Mouse (Mus musculus): ENCODE measurements around the gene CK137956. TPM values are rescaled to one million over a fixed set of nuclear protein-coding genes. Genes with fewer than 3 reads are reported as not detected.
A peak's percentile ranks its signal among the peaks of the same experiment; 100 is the strongest.

The CK137956 gene
- polyA plus RNA-seq, 1 experiment from 2014 or later, result 0.53 TPM

GRCm38 (mm10) chr4:127985874-127986273, 15.1 kb upstream of the CK137956 start:
- H3K4me3 ChIP-seq, result peak overlapping the region; percentile 66; the same call in 1 of the 2 replicates
- H3K9me3 ChIP-seq (replicated peaks), result no peaks in the 10 kb centered on the region
- no peak overlapping the region; the same call in 1 of the 2 replicates for H3K27ac ChIP-seq
- 8% methylated on average over 10 of the region's 10 CpGs for WGBS
- peaks cover 77% of the 10 kb centered on the region for H3K27me3 ChIP-seq
- H3K9ac ChIP-seq, result no peak overlapping the region
- peaks cover 37% of the 10 kb centered on the region for H3K4me1 ChIP-seq
- H3K36me3 ChIP-seq, result no peaks in the 10 kb centered on the region
- ATAC-seq (ENCODE audit: low FRiP score), result peak; percentile 33
- peak overlapping the region; percentile 81 for H3K4me2 ChIP-seq (replicated peaks)

- Histone ChIP-seq H3K4me2 (replicated peaks) (no peak overlapping the region), H3K9ac (no peak overlapping the region), H3K4me1 (peaks cover 26% of the 10 kb centered on the region), H3K27ac (no peak overlapping the region), H3K36me3 (no peaks in the 10 kb centered on the region), H3K9me3 (replicated peaks) (no peaks in the 10 kb centered on the region), H3K27me3 (peaks cover 66% of the 10 kb centered on the region), H3K4me3 (no peak overlapping the region)
- 90% methylated on average over 2 of the region's 2 CpGs for WGBS
- ATAC-seq (ENCODE audit: low FRiP score), result no peak
These were observed 13.7 kb upstream of the CK137956 start for GRCm38 (mm10) chr4:127984426-127984825.

- no peak overlapping the region for H3K4me2 ChIP-seq (replicated peaks)
- peaks cover 38% of the 10 kb centered on the region for H3K27me3 ChIP-seq
- H3K4me1 ChIP-seq, result peaks cover 4% of the 10 kb centered on the region
- 46% methylated on average over 6 of the region's 6 CpGs for WGBS
- no peak overlapping the region for H3K9ac ChIP-seq
- H3K9me3 ChIP-seq (replicated peaks), result no peaks in the 10 kb centered on the region
- ATAC-seq (ENCODE audit: low FRiP score), result no peak
- no peaks in the 10 kb centered on the region for H3K36me3 ChIP-seq
- no peak overlapping the region for H3K4me3 ChIP-seq
- no peak overlapping the region for H3K27ac ChIP-seq
These were observed 10.4 kb upstream of the CK137956 start for GRCm38 (mm10) chr4:127981125-127981524.

- H3K9me3 ChIP-seq (replicated peaks), result no peaks in the 10 kb centered on the region
- no peak overlapping the region for H3K27ac ChIP-seq
- WGBS, result 77% methylated on average over 3 of the region's 3 CpGs
- H3K4me3 ChIP-seq, result no peak overlapping the region
- H3K4me2 ChIP-seq (replicated peaks), result no peak overlapping the region
- peaks cover 43% of the 10 kb centered on the region for H3K27me3 ChIP-seq
- H3K36me3 ChIP-seq, result no peaks in the 10 kb centered on the region
- no peak overlapping the region for H3K9ac ChIP-seq
- peaks cover 10% of the 10 kb centered on the region for H3K4me1 ChIP-seq
- no peak for ATAC-seq (ENCODE audit: low FRiP score)
These were observed 2.2 kb upstream of the CK137956 start for GRCm38 (mm10) chr4:127972976-127973375.

GRCm38 (mm10) chr4:127970018-127970421, 731 bp downstream of the CK137956 start:
- peaks cover 43% of the 10 kb centered on the region for H3K27me3 ChIP-seq
- H3K9ac ChIP-seq, result no peak overlapping the region
- H3K27ac ChIP-seq, result no peak overlapping the region
- H3K36me3 ChIP-seq, result no peaks in the 10 kb centered on the region
- WGBS, result 5% methylated on average over 7 of the region's 7 CpGs
- H3K4me3 ChIP-seq, result no peak overlapping the region
- no peak overlapping the region for H3K4me2 ChIP-seq (replicated peaks)
- peaks cover 10% of the 10 kb centered on the region for H3K4me1 ChIP-seq
- ATAC-seq (ENCODE audit: low FRiP score), result no peak
- H3K9me3 ChIP-seq (replicated peaks), result no peaks in the 10 kb centered on the region

- no peaks in the 10 kb centered on the region for H3K9me3 ChIP-seq (replicated peaks)
- no peak overlapping the region for H3K4me2 ChIP-seq (replicated peaks)
- no peak overlapping the region for H3K27ac ChIP-seq
- ATAC-seq (ENCODE audit: low FRiP score), result no peak
- no peak overlapping the region for H3K9ac ChIP-seq
- H3K36me3 ChIP-seq, result no peaks in the 10 kb centered on the region
- 18% methylated on average over 7 of the region's 7 CpGs for WGBS
- H3K4me3 ChIP-seq, result no peak overlapping the region
- peaks cover 10% of the 10 kb centered on the region for H3K4me1 ChIP-seq
- H3K27me3 ChIP-seq, result peaks cover 43% of the 10 kb centered on the region
These were observed 1.6 kb downstream of the CK137956 start for GRCm38 (mm10) chr4:127969101-127969500.

GRCm38 (mm10) chr4:127953006-127953710, 17.6 kb downstream of the CK137956 start:
- Histone ChIP-seq H3K9ac (no peak overlapping the region), H3K36me3 (no peaks in the 10 kb centered on the region), H3K9me3 (replicated peaks) (no peaks in the 10 kb centered on the region), H3K4me2 (replicated peaks) (no peak overlapping the region), H3K4me3 (no peak overlapping the region), H3K27me3 (no peaks in the 10 kb centered on the region), H3K27ac (no peak overlapping the region), H3K4me1 (peaks cover 11% of the 10 kb centered on the region; the same call in 1 of the 2 replicates)
- 56% methylated on average over 10 of the region's 10 CpGs for WGBS
- no peak for ATAC-seq (ENCODE audit: low FRiP score)

GRCm38 (mm10) chr4:127947696-127948095, 23.1 kb downstream of the CK137956 start:
- no peak overlapping the region for H3K4me2 ChIP-seq (replicated peaks)
- H3K36me3 ChIP-seq, result no peaks in the 10 kb centered on the region
- H3K4me1 ChIP-seq, result peaks cover 2% of the 10 kb centered on the region; the same call in 1 of the 2 replicates
- ATAC-seq (ENCODE audit: low FRiP score), result no peak
- H3K9me3 ChIP-seq (replicated peaks), result no peaks in the 10 kb centered on the region
- no peaks in the 10 kb centered on the region for H3K27me3 ChIP-seq
- H3K4me3 ChIP-seq, result no peak overlapping the region
- H3K27ac ChIP-seq, result no peak overlapping the region
- no peak overlapping the region for H3K9ac ChIP-seq
- WGBS, result 84% methylated on average over 2 of the region's 2 CpGs

GRCm38 (mm10) chr4:127937474-127937873, 33.3 kb downstream of the CK137956 start:
- H3K4me2 ChIP-seq (replicated peaks), result no peak overlapping the region
- H3K4me3 ChIP-seq, result no peak overlapping the region
- no peak overlapping the region for H3K9ac ChIP-seq
- no peaks in the 10 kb centered on the region for H3K36me3 ChIP-seq
- ATAC-seq (ENCODE audit: low FRiP score), result no peak
- WGBS, result 84% methylated on average over 7 of the region's 7 CpGs
- H3K27ac ChIP-seq, result no peak overlapping the region
- H3K4me1 ChIP-seq, result no peaks in the 10 kb centered on the region
- H3K9me3 ChIP-seq (replicated peaks), result no peaks in the 10 kb centered on the region
- no peaks in the 10 kb centered on the region for H3K27me3 ChIP-seq

GRCm38 (mm10) chr4:127935369-127935768, 35.4 kb downstream of the CK137956 start:
- no peak overlapping the region for H3K27ac ChIP-seq
- 44% methylated on average over 3 of the region's 3 CpGs for WGBS
- H3K27me3 ChIP-seq, result no peaks in the 10 kb centered on the region
- no peaks in the 10 kb centered on the region for H3K36me3 ChIP-seq
- H3K4me2 ChIP-seq (replicated peaks), result no peak overlapping the region
- H3K4me3 ChIP-seq, result no peak overlapping the region
- H3K9ac ChIP-seq, result no peak overlapping the region
- no peaks in the 10 kb centered on the region for H3K4me1 ChIP-seq
- ATAC-seq (ENCODE audit: low FRiP score), result no peak
- H3K9me3 ChIP-seq (replicated peaks), result no peaks in the 10 kb centered on the region

- Histone ChIP-seq H3K9ac (no peak overlapping the region), H3K36me3 (no peaks in the 10 kb centered on the region), H3K27me3 (0 out of 2 replicates have a peak, but pooled peaks cover 2% of the 10 kb centered on the region), H3K4me2 (replicated peaks) (no peak overlapping the region), H3K9me3 (replicated peaks) (no peaks in the 10 kb centered on the region), H3K27ac (no peak overlapping the region), H3K4me1 (no peaks in the 10 kb centered on the region), H3K4me3 (no peak overlapping the region)
- WGBS, result 88% methylated on average over 7 of the region's 7 CpGs
- no peak for ATAC-seq (ENCODE audit: low FRiP score)
These were observed 57.2 kb downstream of the CK137956 start for GRCm38 (mm10) chr4:127913551-127913950.

- WGBS, result 75% methylated on average over 8 of the region's 8 CpGs
- no peaks in the 10 kb centered on the region for H3K9me3 ChIP-seq (replicated peaks)
- no peak overlapping the region for H3K4me2 ChIP-seq (replicated peaks)
- no peaks in the 10 kb centered on the region for H3K4me1 ChIP-seq
- H3K4me3 ChIP-seq, result no peak overlapping the region
- no peak for ATAC-seq (ENCODE audit: low FRiP score)
- no peaks in the 10 kb centered on the region for H3K27me3 ChIP-seq
- no peak overlapping the region for H3K27ac ChIP-seq
- no peak overlapping the region for H3K9ac ChIP-seq
- H3K36me3 ChIP-seq, result no peaks in the 10 kb centered on the region
These were observed 63.6 kb downstream of the CK137956 start for GRCm38 (mm10) chr4:127907151-127907550.

GRCm38 (mm10) chr4:127903954-127904353, 66.8 kb downstream of the CK137956 start:
- no peak overlapping the region for H3K9ac ChIP-seq
- no peaks in the 10 kb centered on the region for H3K9me3 ChIP-seq (replicated peaks)
- no peak overlapping the region for H3K4me3 ChIP-seq
- 57% methylated on average over 3 of the region's 3 CpGs for WGBS
- H3K4me2 ChIP-seq (replicated peaks), result no peak overlapping the region
- no peaks in the 10 kb centered on the region for H3K27me3 ChIP-seq
- no peak for ATAC-seq (ENCODE audit: low FRiP score)
- no peaks in the 10 kb centered on the region for H3K36me3 ChIP-seq
- no peak overlapping the region for H3K27ac ChIP-seq
- no peaks in the 10 kb centered on the region for H3K4me1 ChIP-seq

Data from hindbrain, embryonic 12.5 days (tissue).